In genomic region chr6:114892363-114892762, GRCm38 (mm10) we compare ENCODE assay signal across 8 mouse cellular contexts.
DNase-seq lines count a peak whose midpoint lies in the region; ATAC-seq and TF ChIP-seq lines count a peak whose summit lies in the region.

No protein-coding gene starts in this region.

- H3K27ac ChIP-seq in liver, adult 2 months (replicated peaks; ENCODE audit: insufficient read depth, low read depth, low read length) = peak overlapping the region; percentile 97
- peak overlapping the region; percentile 67 for H3K27ac ChIP-seq in embryonic facial prominence, embryonic 12.5 days
- peak overlapping the region; percentile 80 for H3K27ac ChIP-seq in heart, postnatal 0 days (ENCODE audit: low read depth)

- intact Hi-C loops in left cerebral cortex, postnatal 10 days (cut with DNase I) = no loop called here

- peaks cover 40% of the 10 kb centered on the region for H3K79me2 ChIP-seq in liver, adult 2 months (ENCODE audit: control insufficient read depth, insufficient read depth, low read length)
- peaks cover 79% of the 10 kb centered on the region for H3K79me2 ChIP-seq in myocyte (ENCODE audit: control insufficient read depth, insufficient read depth)

- H3K36me3 ChIP-seq in liver, adult 2 months (ENCODE audit: control insufficient read depth, insufficient read depth, low read length) = no peaks in the 10 kb centered on the region; the same call in 1 of the 2 replicates
- H3K36me3 ChIP-seq in embryonic facial prominence, embryonic 12.5 days = peaks cover 26% of the 10 kb centered on the region
- H3K36me3 ChIP-seq in heart, postnatal 0 days (replicated peaks; ENCODE audit: control insufficient read depth, insufficient read depth, low read length) = peaks cover 2% of the 10 kb centered on the region; the same call in 1 of the 2 replicates
- H3K36me3 ChIP-seq in myocyte (ENCODE audit: control insufficient read depth, insufficient read depth) = peaks cover 5% of the 10 kb centered on the region

- no peaks in the 10 kb centered on the region for H3K9me3 ChIP-seq in embryonic facial prominence, embryonic 12.5 days
- no peaks in the 10 kb centered on the region for H3K9me3 ChIP-seq in heart, postnatal 0 days (replicated peaks; ENCODE audit: control insufficient read depth, low read length)

- TF ChIP-seq EP300 in heart, postnatal 0 days (IDR thresholded peaks at IDR 0.05; ENCODE audit: low read depth) = no peak

- H3K9ac ChIP-seq in liver, adult 2 months (ENCODE audit: low read depth, low read length) = peak overlapping the region; percentile 40
- no peak overlapping the region for H3K9ac ChIP-seq in embryonic facial prominence, embryonic 12.5 days
- no peak overlapping the region for H3K9ac ChIP-seq in heart, postnatal 0 days (replicated peaks; ENCODE audit: low read depth, low read length)

- H3K4me1 ChIP-seq in liver, adult 2 months (ENCODE audit: control insufficient read depth, insufficient read depth, low read length) = peaks cover 59% of the 10 kb centered on the region
- H3K4me1 ChIP-seq in embryonic facial prominence, embryonic 12.5 days = peaks cover 63% of the 10 kb centered on the region
- peaks cover 64% of the 10 kb centered on the region for H3K4me1 ChIP-seq in heart, postnatal 0 days (ENCODE audit: control insufficient read depth, insufficient read depth)

- 40% methylated on average over 6 of the region's 6 CpGs for WGBS in liver, adult 2 months
- 37% methylated on average over 6 of the region's 6 CpGs for WGBS in embryonic facial prominence, embryonic 12.5 days
- 29% methylated on average over 6 of the region's 6 CpGs for WGBS in heart, postnatal 0 days

- DNase-seq in liver, adult 2 months (ENCODE audit: extremely low read depth, low read depth, low spot score) = no peak
- DNase-seq in liver = no peak
- no peak for DNase-seq in heart, postnatal 0 days (ENCODE audit: low spot score)
- peak; percentile 72 to 83 for DNase-seq in left cerebral cortex, postnatal 10 days (ENCODE audit: extremely low spot score in 1 of 2, low spot score in 2 of 2)
- no peak for DNase-seq in spleen, adult 18-20 months

- no peak for TF ChIP-seq CTCF in liver, adult 2 months (IDR thresholded peaks at IDR 0.05; ENCODE audit: low read depth, low read length)
- TF ChIP-seq CTCF in heart, postnatal 0 days (IDR thresholded peaks at IDR 0.05; ENCODE audit: low read depth) = no peak

- ATAC-seq in embryonic facial prominence, embryonic 12.5 days (ENCODE audit: insufficient number of reproducible peaks, insufficient read depth, low FRiP score, low TSS enrichment) = no peak
- ATAC-seq in heart, postnatal 0 days (ENCODE audit: insufficient read depth, low read depth) = no peak
- ATAC-seq in megakaryocyte-erythroid progenitor cell, adult 5-6 weeks (replicated peaks; ENCODE audit: low FRiP score, low TSS enrichment, poor library complexity, severe bottlenecking) = no peak

- no peak overlapping the region; the same call in 1 of the 2 replicates for H3K4me2 ChIP-seq in embryonic facial prominence, embryonic 12.5 days (replicated peaks)
- H3K4me2 ChIP-seq in heart, postnatal 0 days (ENCODE audit: low read depth, low read length) = no peak overlapping the region
- peak overlapping the region; percentile 88 for H3K4me2 ChIP-seq in myocyte (ENCODE audit: low read depth)

- H3K4me3 ChIP-seq in liver, adult 2 months (ENCODE audit: insufficient read depth, low read depth, low read length) = no peak overlapping the region
- H3K4me3 ChIP-seq in embryonic facial prominence, embryonic 12.5 days = no peak overlapping the region
- no peak overlapping the region for H3K4me3 ChIP-seq in heart, postnatal 0 days (ENCODE audit: low read depth, low read length)
- H3K4me3 ChIP-seq in myocyte = no peak overlapping the region

- H3ac ChIP-seq in myocyte (ENCODE audit: control insufficient read depth, insufficient read length) = no peak overlapping the region

- no peaks in the 10 kb centered on the region for H3K27me3 ChIP-seq in liver, adult 2 months (ENCODE audit: control insufficient read depth, insufficient read depth, low read length)
- no peaks in the 10 kb centered on the region for H3K27me3 ChIP-seq in embryonic facial prominence, embryonic 12.5 days
- H3K27me3 ChIP-seq in heart, postnatal 0 days (ENCODE audit: control insufficient read depth, insufficient read depth, low read length) = no peaks in the 10 kb centered on the region
- H3K27me3 ChIP-seq in myocyte (ENCODE audit: control insufficient read depth, insufficient read depth, insufficient read length) = no peaks in the 10 kb centered on the region

- TF ChIP-seq POLR2A in liver, adult 2 months (IDR thresholded peaks at IDR 0.05; ENCODE audit: extremely low read depth, insufficient read depth, low read length) = no peak
- TF ChIP-seq POLR2A in myocyte (IDR thresholded peaks at IDR 0.05; ENCODE audit: insufficient read length, low read depth) = no peak

TF ChIP-seq in myocyte, 11 proteins besides CTCF, POLR2A, EP300 and RAD21:
- TF ChIP-seq CEBPB (IDR thresholded peaks at IDR 0.05; ENCODE audit: insufficient read depth, poor library complexity, severe bottlenecking) = no peak

Comparison
In these comparisons a context has a peak if more than half of its experiments do, and no peak if none do; other contexts are left out.
1. DNase-seq: peak in left cerebral cortex, postnatal 10 days (2 of 2); none in liver, adult 2 months (single experiment), liver (single experiment), heart, postnatal 0 days (single experiment) and spleen, adult 18-20 months (0 of 2).
2. Peak in every context shown above with its lines, with median percentiles within 50 percentile points of each other: H3K27ac ChIP-seq.